Mouse (Mus musculus): ENCODE measurements around the gene Ttll1.

- TF ChIP-seq FLI1 (IDR thresholded peaks at IDR 0.05; ENCODE audit: low read length) (no peak), GATA1 (IDR thresholded peaks at IDR 0.05; ENCODE audit: borderline replicate concordance, low read length) (no peak)
These were observed 74.2 kb downstream of the Ttll1 start for GRCm38 (mm10) chr15:83436541-83436940.
